Mouse (Mus musculus) mouse embryonic stem cell (cell line): Measurements from ENCODE around the gene Spib.

ENCODE experiments used
- in situ Hi-C, 2 experiments: fragments of 300-500 bp; cut with MboI; formaldehyde crosslinking; loops; 1 replicate in 1 of 2; 3 replicates in 1 of 2; pipeline ENCODE4 v1.14.3; 2019 to 2020; ENCODE audit warnings: low sequenced_read_pairs in 2 of 2, low pct_unique_long_range_greater_than_20kb in 1 of 2, mixed read lengths in 1 of 2; ENCODE audit not compliant: unreplicated experiment in 1 of 2

Spib gene

DNA sequence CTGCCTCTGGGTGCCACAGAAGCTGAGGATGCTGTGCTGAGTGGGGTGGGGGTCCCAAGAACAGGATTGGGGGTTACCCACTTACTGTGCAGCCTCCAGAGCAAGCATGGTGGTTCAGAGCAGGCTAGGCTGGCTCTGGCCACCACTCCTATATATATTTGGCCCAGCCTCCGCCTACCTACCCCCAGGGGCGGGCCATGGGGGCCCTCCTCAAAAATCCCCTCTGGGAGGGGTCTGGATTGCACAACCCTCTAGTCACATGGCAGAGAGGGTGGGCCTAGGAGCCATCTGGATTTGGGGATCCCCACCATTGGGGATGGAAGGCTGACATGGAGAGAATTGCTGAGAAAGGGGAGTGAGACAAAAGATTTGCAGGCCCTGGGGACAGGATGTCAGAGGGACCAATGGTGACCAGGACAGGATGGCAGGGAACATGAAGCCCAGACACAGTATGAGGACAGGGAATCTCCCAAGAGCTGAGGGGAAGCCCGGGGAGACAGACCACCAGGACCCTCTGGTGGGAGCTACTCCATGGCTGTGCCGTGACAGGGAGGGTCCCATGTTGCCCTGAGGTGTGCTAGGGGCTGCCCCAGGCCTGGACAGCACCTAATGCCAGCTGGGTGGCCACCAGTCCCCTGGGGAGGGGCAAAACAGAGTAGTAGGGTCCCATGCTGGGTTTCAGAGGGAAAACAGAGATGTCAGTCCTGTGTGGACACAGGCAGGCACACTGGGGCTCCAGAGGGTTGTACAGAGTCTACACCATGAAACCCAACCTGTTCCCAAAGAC is at the start of gene Spib:
TSS of gene Spib (minus strand) at position 126 of the 787 bp plus-strand sequence.
- in situ Hi-C loops: loop anchor here in 1 of 2 experiments (10.0 kb wide), 1 partner anchor 63 kb away; the partner anchor contains the start of gene Kcnc3

- in situ Hi-C loops: loop anchor here in 1 of 2 experiments (5.0 kb wide), 1 partner anchor 71 kb away; no protein-coding TSS in a partner anchor
These were observed 49.8 kb upstream of the Spib start for GRCm38 (mm10) chr7:44581637-44582036.

DNA sequence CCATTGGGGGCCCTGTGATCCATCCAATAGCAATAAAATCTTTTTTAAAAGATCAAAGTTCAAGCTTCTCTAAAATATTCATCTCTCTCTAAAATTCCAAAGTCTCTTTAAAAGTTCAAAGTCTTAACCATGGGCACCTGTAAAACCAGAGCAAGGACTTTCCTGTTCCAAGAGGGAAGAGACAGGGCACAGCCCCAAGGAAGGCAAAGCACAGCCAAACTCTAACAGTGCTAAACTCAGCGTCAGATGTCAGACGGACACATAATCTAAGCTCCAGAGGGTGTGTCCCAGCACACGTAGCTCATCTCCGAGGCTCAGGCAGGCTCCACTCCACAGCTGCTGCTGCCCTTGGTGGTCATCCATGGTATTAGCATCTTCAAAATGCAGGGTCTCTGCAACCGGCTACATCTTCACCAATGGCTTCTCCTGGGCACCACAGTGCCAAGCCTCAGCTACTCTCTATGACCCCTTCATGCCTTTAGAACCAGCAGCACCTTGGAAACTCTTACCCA is 44.5 kb upstream of the Spib start:
- in situ Hi-C loops: no loop called here

- in situ Hi-C loops: no loop called here
These were observed 41.1 kb upstream of the Spib start for GRCm38 (mm10) chr7:44572956-44573484.

DNA sequence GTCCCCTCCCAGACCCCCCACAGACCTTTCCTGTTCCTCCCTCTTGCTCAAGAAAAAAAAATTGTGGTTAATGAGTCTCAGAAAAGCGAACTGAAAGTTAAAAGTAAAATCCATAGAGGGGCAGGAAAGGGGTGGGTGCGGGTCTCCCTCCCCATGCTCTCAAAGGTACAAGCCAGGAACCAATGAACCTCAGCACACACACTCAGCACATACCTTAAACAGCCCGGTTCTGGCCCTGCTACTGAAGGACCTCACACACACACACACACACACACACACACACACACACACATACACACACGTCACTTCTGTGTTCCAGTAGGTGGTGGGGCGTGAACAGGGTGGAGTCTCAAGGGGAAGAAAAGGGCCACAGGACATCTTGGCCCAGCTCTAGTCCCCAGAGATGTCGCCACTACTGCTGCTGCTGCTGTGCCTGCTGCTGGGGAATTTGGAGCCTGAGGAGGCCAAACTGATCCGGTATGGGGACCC is 40.4 kb upstream of the Spib start, which contains the start of gene Napsa:
TSS of gene Napsa (plus strand) at position 168 of the 489 bp plus-strand sequence.
- in situ Hi-C loops: no loop called here

DNA sequence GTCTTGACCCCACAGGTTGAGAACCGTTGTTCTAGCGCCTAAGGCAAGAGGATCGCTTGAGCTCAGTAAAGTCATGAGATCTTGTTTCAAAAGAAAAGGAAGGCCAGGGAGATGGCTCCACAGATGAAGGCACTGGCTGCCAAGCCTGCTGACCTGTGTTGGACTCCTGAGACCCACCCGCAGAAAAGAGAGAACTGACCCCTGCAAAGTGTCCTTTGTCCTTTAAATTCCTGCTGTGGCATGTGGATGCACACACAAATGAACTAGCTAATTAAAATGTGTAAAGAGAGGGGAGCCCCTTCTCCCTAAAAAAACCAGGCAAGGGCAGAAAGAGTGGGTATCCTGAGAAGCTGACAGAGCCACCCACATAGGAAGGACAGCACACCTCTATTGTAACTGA is 39.9 kb upstream of the Spib start:
- in situ Hi-C loops: no loop called here

DNA sequence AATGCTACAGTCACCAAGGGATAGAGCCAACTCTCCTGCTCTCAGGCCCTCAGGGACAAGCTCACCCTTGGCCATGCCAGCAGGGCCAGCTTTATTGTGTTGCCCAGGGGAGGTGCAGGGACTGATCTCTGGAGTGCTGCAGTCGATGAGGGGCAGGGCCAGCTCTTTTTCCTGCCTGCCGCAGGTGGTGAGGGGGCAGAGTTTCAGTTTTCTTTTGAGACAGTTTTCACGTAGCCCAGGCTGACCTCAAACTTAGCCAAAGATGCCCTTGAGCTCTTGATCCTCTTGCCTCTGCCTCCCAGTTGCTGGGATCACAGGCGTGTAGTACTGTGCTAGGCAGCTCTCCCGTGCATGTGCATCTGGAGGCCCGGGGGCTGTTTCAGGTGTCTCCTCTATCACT is 39.1 kb upstream of the Spib start:
- in situ Hi-C loops: no loop called here

DNA sequence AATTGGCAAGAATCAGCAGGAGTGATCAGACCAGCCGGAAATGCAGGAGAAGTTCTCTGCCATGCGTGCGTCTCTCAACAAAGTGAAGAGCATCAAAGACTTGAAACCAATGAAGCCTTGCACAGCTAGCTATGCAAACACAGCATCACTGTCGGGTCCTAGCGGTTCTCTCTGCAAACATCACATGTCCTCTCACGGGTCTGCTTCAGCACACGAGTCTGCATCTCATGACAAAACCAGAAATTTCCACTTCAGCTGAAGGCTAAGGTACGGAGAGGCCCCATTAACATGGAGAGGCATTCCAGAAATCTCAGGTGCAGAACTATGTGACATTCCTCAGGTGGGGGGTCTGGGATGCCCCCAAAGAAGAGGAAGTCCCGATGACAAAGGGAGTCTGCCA is 36.9 kb upstream of the Spib start:
- in situ Hi-C loops: loop anchor here in 1 of 2 experiments (5.0 kb wide), 1 partner anchor 63 kb away; no protein-coding TSS in a partner anchor

DNA sequence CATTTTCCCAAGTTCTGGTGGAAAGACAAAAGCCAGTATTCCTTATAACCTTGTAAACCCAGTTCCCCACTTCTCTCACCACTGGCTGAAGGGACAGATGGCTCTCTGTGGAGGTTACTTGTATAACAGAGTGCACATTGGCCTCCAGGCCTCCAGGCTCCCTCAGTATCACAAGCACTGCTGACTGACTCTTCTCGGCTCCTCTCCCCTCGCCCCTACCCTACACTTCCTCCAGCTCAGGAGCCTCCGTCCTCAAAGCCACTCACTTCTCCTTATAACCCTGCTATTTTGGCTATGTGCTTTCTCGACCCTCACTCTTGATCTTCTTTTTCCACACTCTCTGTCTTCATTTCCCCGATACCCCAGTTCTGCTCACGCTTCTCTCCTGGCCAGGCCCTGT is 33.5 kb upstream of the Spib start:
- in situ Hi-C loops: loop anchor here in 1 of 2 experiments (5.0 kb wide), 1 partner anchor 67 kb away; no protein-coding TSS in a partner anchor

DNA sequence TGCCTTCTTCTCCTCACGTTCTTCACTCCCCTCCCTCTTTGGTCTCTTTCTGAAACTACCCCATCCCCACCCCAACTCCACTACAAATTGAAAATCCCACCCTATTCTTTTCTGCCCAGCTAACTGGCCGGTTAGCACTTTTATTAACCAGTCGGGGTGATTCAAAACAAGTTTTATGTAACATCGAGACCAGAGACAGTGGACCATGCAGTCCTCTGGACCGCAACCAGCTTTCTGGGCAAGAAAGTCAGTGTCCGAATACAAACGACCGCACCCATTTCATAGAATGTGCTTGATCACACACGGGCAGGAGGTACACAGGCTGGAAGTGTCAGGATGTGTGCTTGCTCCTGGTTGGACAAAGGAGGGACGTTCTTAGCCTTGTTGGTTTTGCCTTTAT is 32.6 kb upstream of the Spib start:
- in situ Hi-C loops: loop anchor here in 1 of 2 experiments (5.0 kb wide), 1 partner anchor 47 kb away; no protein-coding TSS in a partner anchor

DNA sequence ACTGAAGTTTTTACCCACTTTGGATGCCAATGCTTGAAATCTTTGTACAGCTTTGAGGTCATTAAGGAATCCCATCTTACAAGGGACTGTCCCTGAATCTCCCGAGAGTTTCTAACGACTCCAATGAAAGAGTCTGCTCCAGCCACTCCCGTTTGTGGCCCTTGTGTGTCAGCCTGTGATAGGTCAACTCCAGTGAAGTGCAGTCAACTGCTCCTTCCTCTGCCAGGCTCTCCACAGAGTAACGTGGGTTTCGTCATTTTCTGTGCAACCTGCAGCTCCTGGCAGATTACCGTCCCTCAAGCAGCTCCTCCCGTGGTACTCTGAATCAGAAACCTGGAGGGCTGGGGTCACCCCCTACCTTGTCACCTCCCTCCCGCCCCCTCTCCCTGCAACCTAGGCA is 31.4 kb upstream of the Spib start:
- in situ Hi-C loops: loop anchor here in 1 of 2 experiments (5.0 kb wide), 1 partner anchor 46 kb away; no protein-coding TSS in a partner anchor

DNA sequence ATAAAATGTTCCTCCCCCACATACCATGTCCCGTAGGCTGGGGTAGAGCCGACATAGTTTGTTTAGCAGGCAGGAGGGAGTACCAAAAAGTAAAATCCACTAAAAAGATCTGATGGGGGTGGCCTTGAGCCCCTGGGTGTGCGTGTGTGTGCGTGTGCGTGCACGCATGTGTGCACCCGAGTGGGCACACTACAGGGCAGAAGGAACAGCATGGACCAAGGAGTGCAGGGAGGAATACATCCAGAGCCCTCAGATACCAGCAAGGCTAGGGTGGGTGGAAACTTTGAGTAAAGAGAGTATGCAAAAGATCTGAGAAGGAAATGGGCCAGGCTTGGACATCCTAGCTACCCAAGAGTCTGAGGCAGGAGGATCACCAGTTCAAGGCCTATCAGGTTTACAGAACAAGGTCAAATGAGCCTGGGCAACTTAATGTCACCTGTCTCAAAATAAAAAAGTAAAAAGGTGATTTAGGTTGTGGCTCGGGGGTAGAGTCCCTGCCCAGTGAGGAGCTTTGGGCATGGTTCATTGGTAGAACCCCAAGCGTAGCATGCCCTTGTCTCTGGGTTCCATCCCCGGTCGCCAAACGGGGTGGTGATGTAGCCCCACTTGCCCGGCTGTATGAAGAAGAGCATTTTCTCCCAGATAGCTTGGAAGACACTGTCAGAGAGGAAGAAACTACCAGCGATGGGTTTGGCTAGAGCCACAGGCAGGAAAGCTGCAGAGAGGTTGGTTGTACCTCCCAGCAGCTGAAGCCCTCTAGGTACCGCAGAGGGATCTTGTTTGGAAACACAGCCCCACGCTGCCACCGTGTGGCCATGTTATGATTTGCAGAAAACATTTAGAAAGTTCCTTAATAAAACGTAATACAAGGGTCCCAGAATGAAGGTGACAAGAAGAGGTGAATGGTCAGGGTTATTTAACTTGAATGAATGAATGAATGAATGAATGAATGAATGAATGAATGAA is 28.8 kb upstream of the Spib start:
- in situ Hi-C loops: loop anchor here in 1 of 2 experiments (5.0 kb wide), 1 partner anchor 43 kb away; no protein-coding TSS in a partner anchor

GRCm38 (mm10) chr7:44557629-44558028 is 25.8 kb upstream of the Spib start:
- in situ Hi-C loops: loop anchor here in 1 of 2 experiments (5.0 to 10.0 kb wide), 2 partner anchors 60 to 297 kb away; partner anchors contain the start of genes Emc10, Fam71e1 and Pnkp

DNA sequence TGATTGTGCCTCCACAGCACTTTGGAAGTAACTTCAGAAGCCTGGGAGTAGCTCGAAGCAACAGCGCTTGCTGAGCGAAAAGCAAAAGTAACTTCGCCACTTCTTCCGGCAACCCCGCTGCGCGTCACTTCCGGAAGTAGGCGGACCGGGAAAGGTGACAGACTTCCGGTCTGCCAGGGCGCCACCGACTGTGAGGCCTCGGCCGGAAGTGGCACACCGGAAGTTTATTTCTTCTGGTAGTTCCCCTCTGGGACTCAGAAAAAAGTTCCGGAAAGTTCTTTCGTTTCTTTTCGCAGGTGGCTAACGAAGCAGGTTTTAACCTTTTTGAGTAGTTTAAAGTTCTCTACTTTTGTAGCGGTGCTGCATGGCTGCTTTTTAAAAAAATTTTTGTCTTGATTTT is 22.0 kb upstream of the Spib start, which contains the start of gene Nr1h2:
TSS of gene Nr1h2 (minus strand) at position 126 of the 400 bp plus-strand sequence.
- in situ Hi-C loops: loop anchor here in 1 of 2 experiments (10.0 kb wide), 1 partner anchor 301 kb away; the partner anchor contains the start of gene Pnkp

GRCm38 (mm10) chr7:44553196-44553764 is 21.4 kb upstream of the Spib start:
- in situ Hi-C loops: loop anchor here in 1 of 2 experiments (10.0 kb wide), 1 partner anchor 302 kb away; the partner anchor contains the start of gene Pnkp

GRCm38 (mm10) chr7:44552141-44552908 is 20.5 kb upstream of the Spib start:
- in situ Hi-C loops: loop anchor here in 1 of 2 experiments (10.0 kb wide), 1 partner anchor 302 kb away; the partner anchor contains the start of gene Pnkp
